Mouse (Mus musculus) CH12.LX (cell line): ENCODE measurements around the gene Olfr713. TPM values are rescaled to one million over a fixed set of nuclear protein-coding genes. Genes with fewer than 3 reads are reported as not detected.

Experiments used
- DNase-seq: peaks from one replicate; pipeline ENCODE4 v3.0.0-alpha.2; 2013; ENCODE audit errors: extremely low read depth
- H3K27ac ChIP-seq: 2 replicates; pipeline ENCODE4 v1.5.1; 2012; ENCODE audit warnings: low read depth, mild to moderate bottlenecking, control low read depth, moderate library complexity; ENCODE audit not compliant: insufficient read depth
- H3K27me3 ChIP-seq: replicated peaks from 2 replicates; pipeline ENCODE3; 2012; ENCODE audit warnings: inconsistent platforms
- H3K36me3 ChIP-seq, 2 experiments: replicated peaks in 1 of 2; 2 replicates each; pipeline versions ENCODE3 to v1.6.1; 2012; ENCODE audit warnings: inconsistent platforms in 1 of 2, low read length in 1 of 2, mild to moderate bottlenecking in 1 of 2, mixed read lengths in 1 of 2, moderate library complexity in 1 of 2; ENCODE audit not compliant: control insufficient read depth in 1 of 2, insufficient read depth in 1 of 2
- H3K4me1 ChIP-seq, 2 experiments: 2 replicates each; pipeline ENCODE4 v1.6.1; 2012; ENCODE audit warnings: inconsistent platforms in 1 of 2, moderate library complexity in 1 of 2; ENCODE audit not compliant: insufficient read depth in 2 of 2, control insufficient read depth in 1 of 2
- H3K4me2 ChIP-seq: 2 replicates; pipeline ENCODE4 v1.6.1; 2012; ENCODE audit warnings: low read depth, mild to moderate bottlenecking, control low read depth; ENCODE audit not compliant: poor library complexity, insufficient read depth, severe bottlenecking
- H3K4me3 ChIP-seq, 3 experiments: fragments of 150-350 bp in 1 of 3; sonication (generic) in 1 of 3; replicated peaks in 1 of 3; 2 replicates each; pipeline versions ENCODE3 to v1.5.1; 2011 to 2012; ENCODE audit warnings: low read depth in 2 of 3, low read length in 2 of 3, mild to moderate bottlenecking in 2 of 3, moderate library complexity in 2 of 3, control low read depth in 1 of 3, improper control_type of control experiment in 1 of 3, inconsistent platforms in 1 of 3, mixed read lengths in 1 of 3; ENCODE audit not compliant: poor library complexity in 1 of 3
- H3K79me2 ChIP-seq: replicated peaks from 2 replicates; pipeline ENCODE4 v1.6.1; 2012; ENCODE audit warnings: mild to moderate bottlenecking, moderate library complexity; ENCODE audit not compliant: control insufficient read depth, poor library complexity, insufficient read depth, severe bottlenecking; ENCODE audit errors: extremely low read depth
- H3K9ac ChIP-seq: 2 replicates; pipeline ENCODE4 v1.6.1; 2012; ENCODE audit warnings: low read depth, mild to moderate bottlenecking, control low read depth, moderate library complexity; ENCODE audit not compliant: insufficient read depth
- H3K9me3 ChIP-seq: replicated peaks from 2 replicates; pipeline ENCODE3; 2012; ENCODE audit warnings: low read length, inconsistent platforms, mixed read lengths
- BHLHE40 ChIP-seq: IDR thresholded peaks from 2 replicates; pipeline ENCODE4 v1.6.1; 2011; ENCODE audit warnings: mild to moderate bottlenecking, low read depth, low read length, improper control_type of control experiment
- CHD1 ChIP-seq: IDR thresholded peaks from 2 replicates; pipeline ENCODE4 v1.6.1; 2012; ENCODE audit warnings: low read depth, low read length, improper control_type of control experiment, inconsistent platforms
- CTCF ChIP-seq, 2 experiments: IDR thresholded peaks in 1 of 2; conservative IDR thresholded peaks in 1 of 2; 2 replicates each; pipeline ENCODE4 v1.5.1; 2011 to 2012; ENCODE audit warnings: low read depth in 2 of 2, low read length in 2 of 2, improper control_type of control experiment in 1 of 2, inconsistent platforms in 1 of 2, mild to moderate bottlenecking in 1 of 2, moderate library complexity in 1 of 2
- EP300 ChIP-seq: IDR thresholded peaks from 2 replicates; pipeline ENCODE4 v1.6.1; 2011; ENCODE audit warnings: low read length, improper control_type of control experiment
- GABPA ChIP-seq: IDR thresholded peaks from 2 replicates; pipeline ENCODE4 v1.6.1; 2012; ENCODE audit warnings: low read depth, low read length, improper control_type of control experiment, inconsistent platforms; ENCODE audit not compliant: insufficient replicate concordance
- HCFC1 ChIP-seq: IDR thresholded peaks from 2 replicates; pipeline ENCODE4 v1.6.1; 2012; ENCODE audit warnings: low read depth, mild to moderate bottlenecking, inconsistent platforms, low read length, improper control_type of control experiment
- IRF4 ChIP-seq: IDR thresholded peaks from 2 replicates; pipeline ENCODE4 v1.6.1; 2014; ENCODE audit warnings: low read depth, mild to moderate bottlenecking, inconsistent platforms, low read length, improper control_type of control experiment
- JUN ChIP-seq: IDR thresholded peaks from 2 replicates; pipeline ENCODE4 v1.6.1; 2011; ENCODE audit warnings: low read depth, mild to moderate bottlenecking, low read length, improper control_type of control experiment, moderate library complexity; ENCODE audit not compliant: insufficient read depth
- KAT2A ChIP-seq: IDR thresholded peaks from 2 replicates; pipeline ENCODE4 v1.6.1; 2012; ENCODE audit warnings: low read length, improper control_type of control experiment, inconsistent platforms; ENCODE audit not compliant: insufficient replicate concordance
- MAZ ChIP-seq: IDR thresholded peaks from 2 replicates; pipeline ENCODE4 v1.6.1; 2012; ENCODE audit warnings: low read depth, mild to moderate bottlenecking, inconsistent platforms, low read length, improper control_type of control experiment, moderate library complexity
- NELFE ChIP-seq: IDR thresholded peaks from 2 replicates; pipeline ENCODE4 v1.6.1; 2011; ENCODE audit warnings: low read depth, low read length, improper control_type of control experiment
- NRF1 ChIP-seq: IDR thresholded peaks from 2 replicates; pipeline ENCODE4 v1.6.1; 2014; ENCODE audit warnings: low read depth, mild to moderate bottlenecking, inconsistent platforms, low read length, improper control_type of control experiment, moderate library complexity
- PAX5 ChIP-seq: IDR thresholded peaks from 2 replicates; pipeline ENCODE4 v1.6.1; 2012; ENCODE audit warnings: low read length, inconsistent platforms, mixed read lengths
- POLR2A ChIP-seq: IDR thresholded peaks from 2 replicates; pipeline ENCODE4 v1.6.1; 2011; ENCODE audit warnings: low read depth, mild to moderate bottlenecking, improper control_type of control experiment, low read length
- POLR2AphosphoS2 ChIP-seq: IDR thresholded peaks from 2 replicates; pipeline ENCODE4 v1.6.1; 2011; ENCODE audit warnings: low read depth, low read length, improper control_type of control experiment
- RCOR1 ChIP-seq: conservative IDR thresholded peaks from 2 replicates; pipeline ENCODE4 v1.6.1; 2012; ENCODE audit warnings: low read depth, mild to moderate bottlenecking, inconsistent platforms, low read length, improper control_type of control experiment
- SIN3A ChIP-seq: IDR thresholded peaks from 2 replicates; pipeline ENCODE4 v1.6.1; 2012; ENCODE audit warnings: low read length, improper control_type of control experiment, inconsistent platforms
- TBP ChIP-seq: conservative IDR thresholded peaks from 2 replicates; pipeline ENCODE4 v1.6.1; 2011; ENCODE audit warnings: low read depth, low read length, improper control_type of control experiment
- TCF12 ChIP-seq: IDR thresholded peaks from 2 replicates; pipeline ENCODE4 v1.6.1; 2014; ENCODE audit warnings: low read depth, mild to moderate bottlenecking, inconsistent platforms, low read length, improper control_type of control experiment
- UBTF ChIP-seq: IDR thresholded peaks from 2 replicates; pipeline ENCODE4 v1.6.1; 2012; ENCODE audit warnings: low read depth, mild to moderate bottlenecking, inconsistent platforms, low read length, improper control_type of control experiment, moderate library complexity
- USF2 ChIP-seq: conservative IDR thresholded peaks from 2 replicates; pipeline ENCODE4 v1.6.1; 2011; ENCODE audit warnings: low read depth, low read length, improper control_type of control experiment
- ZC3H11A ChIP-seq: IDR thresholded peaks from 2 replicates; pipeline ENCODE4 v1.6.1; 2012; ENCODE audit warnings: low read depth, mild to moderate bottlenecking, inconsistent platforms, low read length, improper control_type of control experiment
- ZMIZ1 ChIP-seq: IDR thresholded peaks from 2 replicates; pipeline ENCODE4 v1.6.1; 2012; ENCODE audit warnings: low read depth, mild to moderate bottlenecking, inconsistent platforms, low read length, improper control_type of control experiment
- dilution Hi-C: fragments of 300-500 bp; cut with MboI; formaldehyde crosslinking; loops from 2 replicates; pipeline ENCODE4 v1.14.3; 2020; ENCODE audit warnings: low sequenced_read_pairs; ENCODE audit not compliant: extremely low pct_unique_long_range_greater_than_20kb, extremely low pct_ligation_motif_present
- in situ Hi-C: fragments of 300-500 bp; cut with MboI; formaldehyde crosslinking; loops from 3 replicates; pipeline ENCODE4 v1.14.3; 2019; ENCODE audit warnings: low sequenced_read_pairs, low pct_ligation_motif_present, low pct_unique_long_range_greater_than_20kb, mixed read lengths
- polyA plus RNA-seq: library from polyadenylated mRNA; unstranded; fragments of >175 nt; gene quantifications from 2 replicates; pipeline ENCODE4 v1.2.1, GENCODE M21; 2012; ENCODE audit warnings: low read depth; ENCODE audit not compliant: insufficient read length
- total RNA-seq, 2 experiments: library from RNA; depleted of rRNA; stranded (reverse); fragments of 300-350 nt in 1 of 2; fragments of >200 nt in 1 of 2; gene quantifications; 2 replicates each; pipeline ENCODE4 v1.2.3; 2012 to 2014

Olfr713 gene
- total and polyA plus RNA-seq, 3 experiments = not detected

DNA sequence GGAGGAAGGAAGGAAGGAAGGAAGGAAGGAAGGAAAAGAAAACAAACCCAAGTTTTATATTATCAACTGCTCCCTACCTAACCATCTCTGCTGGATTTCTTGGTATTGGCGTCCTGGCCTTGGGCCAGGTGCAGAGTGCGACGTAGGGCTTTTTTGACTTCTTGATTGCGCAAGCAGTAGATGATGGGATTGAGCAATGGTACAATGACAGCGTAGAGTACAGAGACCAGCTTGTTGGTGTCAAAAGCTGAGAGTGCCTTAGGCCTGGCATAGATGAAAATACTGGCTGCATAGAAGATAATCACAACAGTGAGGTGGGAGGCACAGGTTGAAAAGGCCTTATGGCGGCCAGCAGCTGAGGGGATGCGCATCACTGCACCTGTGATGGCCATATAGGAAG lies 30.2 kb upstream of the Olfr713 start:
- no peak for TF ChIP-seq RCOR1
- no peak for TF ChIP-seq NELFE
- TF ChIP-seq KAT2A = no peak
- no peak for TF ChIP-seq CHD1
- TF ChIP-seq PAX5 = no peak
- TF ChIP-seq, all 38 proteins: peak for 0
- H3K27ac ChIP-seq = no peak overlapping the region
- no peak for DNase-seq
- no peaks in the 10 kb centered on the region for H3K36me3 ChIP-seq
- no peak overlapping the region for H3K4me3 ChIP-seq
- no peaks in the 10 kb centered on the region for H3K9me3 ChIP-seq
- dilution Hi-C loops = no loop called here
- H3K27me3 ChIP-seq = no peaks in the 10 kb centered on the region
- in situ Hi-C loops = no loop called here
- no peaks in the 10 kb centered on the region for H3K79me2 ChIP-seq
- H3K4me2 ChIP-seq = no peak overlapping the region
- H3K9ac ChIP-seq = no peak overlapping the region
- H3K4me1 ChIP-seq = no peaks in the 10 kb centered on the region

DNA sequence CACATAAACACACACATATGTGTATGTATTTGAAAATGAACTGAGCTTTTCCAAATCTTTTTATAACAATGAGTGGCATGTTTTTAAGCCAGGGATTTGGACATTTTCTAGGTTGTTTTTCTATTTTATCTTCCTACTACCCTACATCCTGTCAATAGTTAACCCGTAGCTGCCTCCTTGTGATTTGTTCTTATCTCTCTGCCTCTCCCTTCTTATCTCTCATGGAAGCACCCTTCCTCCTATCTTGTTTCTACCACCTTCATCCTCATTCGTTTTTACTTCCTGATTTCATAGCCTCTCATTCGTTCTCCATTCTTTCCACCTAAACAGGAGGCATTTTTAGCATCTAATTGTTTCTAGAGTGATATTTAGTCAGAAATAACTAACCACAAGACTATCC lies 26.8 kb upstream of the Olfr713 start:
- Histone ChIP-seq H3K27me3 (no peaks in the 10 kb centered on the region), H3K9me3 (no peaks in the 10 kb centered on the region), H3K9ac (no peak overlapping the region), H3K4me2 (no peak overlapping the region), H3K4me1 (no peaks in the 10 kb centered on the region), H3K79me2 (no peaks in the 10 kb centered on the region)
- DNase-seq = no peak
- in situ Hi-C loops = no loop called here
- dilution Hi-C loops = no loop called here
- no peak for TF ChIP-seq POLR2AphosphoS2
- no peak for TF ChIP-seq ZC3H11A
- TF ChIP-seq MAZ = no peak
- TF ChIP-seq CTCF (conservative IDR thresholded peaks at IDR 0.05 in 1 of 2, IDR thresholded peaks at IDR 0.05 in 1 of 2; ENCODE audit: low read depth in 2 of 2, low read length in 2 of 2) = no peak
- no peak for TF ChIP-seq TCF12
- TF ChIP-seq GABPA = no peak
- no peak for TF ChIP-seq RCOR1
- TF ChIP-seq NRF1 = no peak
- TF ChIP-seq USF2 = no peak
- TF ChIP-seq NELFE = no peak
- no peak for TF ChIP-seq JUN
- TF ChIP-seq, all 38 proteins: peak for 0
- Histone ChIP-seq H3K36me3 (no peaks in the 10 kb centered on the region), H3K27ac (no peak overlapping the region), H3K4me3 (no peak overlapping the region)

DNA sequence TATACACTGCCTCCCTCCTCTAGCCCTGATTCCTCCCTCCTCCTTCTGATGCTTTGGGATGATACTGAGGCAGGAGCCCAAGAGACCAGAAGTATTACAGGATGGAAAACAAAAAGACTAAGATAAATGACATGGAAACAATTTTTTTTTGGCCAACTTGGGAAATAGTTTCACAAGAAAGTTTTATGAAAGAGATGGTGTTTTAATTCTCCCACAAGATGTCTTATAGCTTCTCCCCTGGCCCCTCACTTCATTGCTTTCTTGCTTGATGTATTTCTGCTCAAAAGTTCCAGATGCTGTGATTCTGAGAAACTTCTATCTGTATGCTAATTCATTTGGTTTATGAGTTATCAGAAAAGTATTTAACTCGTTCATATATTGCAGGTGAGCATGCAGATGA lies 25.0 kb upstream of the Olfr713 start, which contains the start of gene Olfr2:
Olfr2 (minus strand) TSS at position 101 of the 400 bp plus-strand sequence.
- H3K79me2 ChIP-seq = no peaks in the 10 kb centered on the region
- H3K4me3 ChIP-seq = no peak within 1 kb of the TSS
- DNase-seq = no peak
- H3K4me2 ChIP-seq = no peak within 1 kb of the TSS
- no peak within 1 kb of the TSS for H3K27ac ChIP-seq
- no peaks in the 10 kb centered on the region for H3K4me1 ChIP-seq
- H3K9me3 ChIP-seq = no peaks in the 10 kb centered on the region
- dilution Hi-C loops (no loop called here), in situ Hi-C loops (no loop called here)
- H3K9ac ChIP-seq = no peak within 1 kb of the TSS
- no peaks in the 10 kb centered on the region for H3K27me3 ChIP-seq
- no peak for TF ChIP-seq CHD1
- TF ChIP-seq SIN3A = no peak
- TF ChIP-seq BHLHE40 = no peak
- no peak for TF ChIP-seq IRF4
- no peak for TF ChIP-seq POLR2A
- no peak for TF ChIP-seq USF2
- no peak for TF ChIP-seq EP300
- no peak for TF ChIP-seq TBP
- no peak for TF ChIP-seq GABPA
- TF ChIP-seq ZMIZ1 = no peak
- no peak for TF ChIP-seq NRF1
- no peak for TF ChIP-seq UBTF
- TF ChIP-seq HCFC1 = no peak
- TF ChIP-seq, all 38 proteins: peak for 0
- no peaks in the 10 kb centered on the region for H3K36me3 ChIP-seq
